In the genomic region with DNA sequence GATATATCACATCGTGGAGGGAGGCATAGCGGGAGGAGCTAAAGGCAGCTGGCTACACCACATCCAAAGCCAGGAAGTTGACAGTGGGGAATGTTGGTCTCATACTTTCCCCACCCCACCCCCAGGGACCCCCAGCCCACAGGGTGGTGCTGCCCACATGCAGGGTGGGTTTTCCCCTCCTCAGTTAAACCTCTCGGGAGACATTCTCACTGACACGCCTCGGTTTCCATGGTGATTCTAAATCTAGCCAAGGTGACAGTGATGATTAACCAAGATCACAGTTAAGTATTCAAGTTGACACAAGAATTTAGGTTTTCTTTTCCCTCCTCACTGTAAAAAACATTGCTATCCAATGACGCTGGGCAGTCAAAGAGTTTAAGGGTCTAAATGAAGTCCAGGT, we compare ENCODE assay signal across 23 mouse cellular contexts.
"Had no signal": no experiment of that assay in that cellular context is flagged by ENCODE, and none has a peak within 500 bp of the region (broad histone marks: within the 10 kb centered on the region; RNA-seq: fewer than 3 reads in every experiment).

No protein-coding gene starts in this region.

- H3K27ac ChIP-seq: heart, adult 2 months; hindbrain, embryonic 10.5 days; hindbrain, embryonic 12.5 days; hindbrain, embryonic 14.5 days; intestine, embryonic 15.5 days; layer of hippocampus, adult 2 months; left cerebral cortex, adult 2 months; limb, embryonic 10.5 days; limb, embryonic 12.5 days; liver, embryonic 13.5 days; liver, embryonic 15.5 days had no signal

- ATAC-seq: forebrain, postnatal 0 days; hindbrain, embryonic 16.5 days; inflammation-experienced regulatory T-cells, adult 6 months; intestine, embryonic 15.5 days; intestine, postnatal 0 days; liver, postnatal 0 days had no signal

- H3K27me3 ChIP-seq: hindbrain, embryonic 12.5 days; intestine, embryonic 15.5 days; limb, embryonic 12.5 days; liver, embryonic 13.5 days; liver, embryonic 15.5 days had no signal

- H3K9ac ChIP-seq: forebrain, postnatal 0 days; hindbrain, embryonic 12.5 days; hindbrain, embryonic 14.5 days; intestine, embryonic 15.5 days; limb, embryonic 12.5 days; liver, embryonic 13.5 days; liver, embryonic 15.5 days; liver, postnatal 0 days had no signal

- H3K4me3 ChIP-seq: heart, adult 2 months; hindbrain, embryonic 10.5 days; hindbrain, embryonic 12.5 days; intestine, embryonic 15.5 days; layer of hippocampus, adult 2 months; left cerebral cortex, adult 2 months; limb, embryonic 10.5 days; limb, embryonic 12.5 days; liver, embryonic 13.5 days; liver, embryonic 15.5 days had no signal

- DNase-seq: forebrain, postnatal 0 days; gastrocnemius, postnatal 25 days; heart, adult 2 months; heart, postnatal 10 days; heart, postnatal 4 days; kidney, postnatal 25 days; liver; liver, embryonic 13.5 days; liver, postnatal 0 days had no signal

- H3K9me3 ChIP-seq: hindbrain, embryonic 10.5 days; hindbrain, embryonic 12.5 days; intestine, embryonic 15.5 days; limb, embryonic 10.5 days; limb, embryonic 12.5 days; liver, embryonic 13.5 days; liver, embryonic 15.5 days had no signal

- H3K36me3 ChIP-seq: hindbrain, embryonic 10.5 days; hindbrain, embryonic 12.5 days; intestine, embryonic 15.5 days; limb, embryonic 10.5 days; limb, embryonic 12.5 days; liver, embryonic 13.5 days; liver, embryonic 15.5 days had no signal

- H3K4me2 ChIP-seq: heart, embryonic 11.5 days; hindbrain, embryonic 12.5 days; hindbrain, embryonic 14.5 days; intestine, embryonic 15.5 days; limb, embryonic 12.5 days; liver, embryonic 11.5 days; liver, embryonic 13.5 days; liver, embryonic 15.5 days had no signal

- H3K4me1 ChIP-seq: liver, embryonic 13.5 days; liver, embryonic 15.5 days had no signal
